Mouse (Mus musculus) liver (tissue): ENCODE results near the gene Olfr297.

Source experiments
- DNase-seq: peaks from one replicate; pipeline ENCODE4 v3.0.0-alpha.2; 2020; ENCODE audit warnings: mixed read lengths

Gene Olfr297

DNA sequence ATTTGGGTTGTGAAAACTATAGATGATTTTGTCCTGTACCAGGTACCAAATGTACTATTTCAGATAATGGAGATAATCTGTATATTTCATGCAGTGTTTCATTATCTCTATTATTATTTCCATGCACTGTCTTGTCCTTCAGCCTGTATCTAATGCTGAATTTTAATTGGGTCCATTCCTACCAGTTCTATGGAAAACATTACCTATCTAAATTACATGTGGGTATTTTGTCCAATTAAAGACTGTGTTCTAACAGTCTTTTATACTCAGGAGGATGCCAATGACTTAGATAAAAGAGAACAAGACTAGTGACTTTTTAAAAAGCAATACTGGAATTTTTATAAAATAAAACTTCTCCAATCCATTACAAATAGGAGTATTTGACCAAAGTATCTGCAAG is at the start of gene Olfr297:
TSS of gene Olfr297 (plus strand) at position 301 of the 400 bp plus-strand sequence.
- DNase-seq = no peak

DNA sequence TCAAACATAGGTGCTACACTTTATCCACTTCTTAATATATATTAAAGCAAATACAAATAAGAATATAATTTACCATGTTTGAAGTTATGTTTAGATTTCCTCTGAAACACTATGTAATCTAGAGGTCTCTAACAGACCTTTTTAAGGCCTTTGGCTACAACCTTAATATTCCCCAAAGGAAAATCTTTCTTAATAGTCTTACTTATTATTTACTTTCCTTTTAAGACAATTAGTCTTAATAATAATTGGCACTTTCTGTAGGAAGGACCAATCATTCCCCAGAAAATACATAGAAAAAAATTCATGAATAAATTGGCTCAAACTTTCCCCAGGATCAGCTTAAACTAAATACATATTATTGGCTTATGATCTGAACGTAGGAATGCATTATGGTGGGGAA is 27.4 kb upstream of the Olfr297 start, which contains the start of gene Olfr298:
TSS of gene Olfr298 (minus strand) at position 101 of the 400 bp plus-strand sequence.
- DNase-seq = no peak
